Mouse (Mus musculus): ENCODE data around the gene Siah2.

Gene Siah2

DNA sequence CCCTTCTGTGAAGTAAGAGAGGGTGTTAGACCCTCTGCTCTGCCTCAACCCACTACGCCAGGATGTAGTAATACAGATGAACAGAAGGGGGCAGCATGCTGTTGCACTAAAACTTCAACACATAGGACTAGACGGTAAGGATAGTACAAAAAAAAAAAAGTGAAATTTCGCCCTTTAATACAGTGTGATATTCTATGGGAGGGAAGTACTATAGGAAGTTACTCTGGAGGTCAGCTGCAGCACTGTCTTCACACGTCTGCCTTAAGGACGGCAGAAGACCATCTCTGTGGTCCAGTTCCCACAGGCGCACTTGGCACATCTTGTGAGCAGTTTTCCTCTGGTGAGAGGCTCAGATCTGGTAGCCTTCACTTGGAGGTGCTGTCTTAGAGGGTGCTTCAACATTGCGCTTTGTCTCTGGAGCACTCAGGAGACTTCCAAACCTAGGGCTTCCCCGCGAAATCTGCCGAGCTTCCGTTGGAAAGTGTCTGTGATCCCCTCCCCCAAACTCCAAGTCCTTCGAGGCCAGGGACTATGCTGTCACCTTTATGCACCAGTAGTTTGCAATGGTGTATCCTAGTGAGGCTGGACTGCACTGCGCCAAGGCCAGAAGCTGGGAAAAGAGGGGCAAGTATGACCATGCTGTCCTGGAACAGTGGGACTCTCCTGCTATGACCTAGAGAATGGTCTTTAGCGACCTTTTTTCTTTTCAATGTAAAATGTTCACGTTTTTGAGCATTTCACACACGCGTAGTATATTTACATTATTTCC lies 36.7 kb downstream of the Siah2 start:
- peak; percentile 42 for DNase-seq

DNA sequence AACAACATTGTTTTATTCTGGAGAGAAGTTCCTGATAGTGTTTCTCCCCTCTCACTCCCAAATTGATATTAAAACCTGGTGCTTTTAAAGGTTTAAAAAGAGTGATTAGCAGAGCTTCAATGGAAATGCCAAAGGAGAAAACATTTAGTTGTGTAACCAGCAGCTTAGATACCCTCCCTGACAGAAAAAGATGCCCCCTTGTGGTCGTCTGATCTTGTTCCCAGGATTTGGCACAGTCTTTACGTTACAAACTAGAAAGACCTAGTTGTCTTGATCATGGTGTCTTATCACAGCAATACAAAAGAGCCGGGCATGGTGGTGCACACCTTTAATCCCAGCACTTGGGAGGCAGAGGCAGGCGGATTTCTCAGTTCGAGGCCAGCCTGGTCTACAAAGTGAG lies 38.3 kb downstream of the Siah2 start:
- no peak for DNase-seq

GRCm38 (mm10) chr3:58650328-58650727 lies 41.9 kb downstream of the Siah2 start:
- DNase-seq, result no peak

DNA sequence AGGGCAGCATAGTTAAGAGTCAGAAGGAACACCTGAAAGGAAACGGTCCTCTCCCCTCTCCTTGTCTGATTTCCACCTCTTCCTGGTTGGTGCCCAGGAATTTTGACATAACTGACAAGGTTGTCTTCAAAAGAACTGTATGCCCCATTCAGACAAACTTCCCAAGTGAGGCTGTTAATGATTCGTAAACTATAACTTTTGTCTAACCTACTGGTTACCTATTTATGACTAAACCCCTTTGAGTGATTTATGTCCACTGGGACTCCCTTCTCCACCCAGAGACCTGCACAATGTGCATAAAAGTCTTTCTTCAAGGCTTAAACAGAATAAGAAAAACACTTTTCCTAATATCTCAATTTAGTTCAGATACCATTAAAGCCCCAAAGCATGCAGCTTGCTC lies 45.0 kb downstream of the Siah2 start:
- no peak for DNase-seq

GRCm38 (mm10) chr3:58646180-58646579 lies 46.0 kb downstream of the Siah2 start:
- no peak for DNase-seq

DNA sequence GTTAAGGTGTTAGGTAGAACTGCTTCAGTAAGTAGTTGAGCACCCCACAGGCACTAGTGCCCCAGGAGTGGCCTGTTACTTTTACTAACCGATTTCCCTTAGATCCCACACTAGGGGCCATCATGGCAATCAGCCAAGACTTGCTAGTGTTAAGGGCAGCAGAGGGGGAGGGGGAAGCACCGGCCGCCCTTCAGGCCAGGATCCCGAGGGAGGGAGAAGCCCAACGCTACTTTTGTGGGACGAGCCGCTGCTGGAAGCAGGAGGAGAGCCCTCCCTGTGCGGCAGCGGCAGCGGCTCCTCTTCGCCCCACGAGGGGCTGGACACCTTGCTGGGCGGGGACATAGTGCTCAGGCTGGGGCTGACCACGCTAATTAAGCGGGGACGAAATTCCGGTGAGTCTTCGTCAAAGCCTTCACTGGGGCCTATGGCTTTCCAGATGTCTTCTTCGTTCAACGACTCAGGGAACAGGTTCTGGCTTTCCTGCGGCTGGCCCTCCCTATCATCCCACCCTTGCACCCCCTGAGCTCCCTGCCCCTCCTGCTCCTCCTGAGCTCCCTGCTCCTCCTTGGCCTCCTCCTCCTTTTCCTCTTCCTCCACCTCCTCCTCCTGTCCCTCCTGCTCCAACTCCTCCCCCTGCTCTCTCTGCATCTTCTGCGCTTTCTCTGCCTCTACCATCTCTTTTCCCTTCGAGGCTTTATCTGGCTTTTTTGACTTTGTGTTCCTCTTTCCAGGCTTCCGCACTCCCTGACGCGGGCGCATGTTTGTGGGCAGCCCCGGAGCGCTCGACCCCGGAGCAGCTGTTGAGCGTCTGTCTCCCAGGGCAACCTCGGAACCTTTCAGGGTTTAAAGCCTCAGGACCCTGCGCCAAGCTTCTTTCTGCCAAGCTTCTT lies 55.5 kb downstream of the Siah2 start, which contains the start of gene Erich6:
Gene Erich6, minus strand, starts transcription at position 802 of the 890 bp plus-strand sequence.
- peak; percentile 33 for DNase-seq

DNA sequence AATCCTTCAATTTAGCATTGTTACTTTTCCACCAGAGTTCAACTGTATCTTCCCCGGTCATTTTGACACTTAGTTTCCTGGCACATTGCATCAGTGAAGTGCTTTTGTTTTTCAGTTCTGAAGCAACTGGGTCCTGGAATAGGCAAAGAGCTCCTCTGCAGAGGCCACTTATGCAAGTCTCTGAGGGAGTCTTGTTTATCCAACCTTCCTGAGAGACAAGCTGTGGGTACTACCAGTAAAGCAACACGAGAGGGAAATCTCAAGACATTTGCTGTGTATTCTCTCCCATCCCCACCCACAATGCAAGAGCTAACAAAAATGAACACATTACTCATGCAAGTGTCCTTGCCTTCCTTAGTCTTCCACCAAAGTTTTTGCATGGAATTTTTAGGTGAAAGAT lies 60.5 kb downstream of the Siah2 start:
- DNase-seq, result no peak

DNA sequence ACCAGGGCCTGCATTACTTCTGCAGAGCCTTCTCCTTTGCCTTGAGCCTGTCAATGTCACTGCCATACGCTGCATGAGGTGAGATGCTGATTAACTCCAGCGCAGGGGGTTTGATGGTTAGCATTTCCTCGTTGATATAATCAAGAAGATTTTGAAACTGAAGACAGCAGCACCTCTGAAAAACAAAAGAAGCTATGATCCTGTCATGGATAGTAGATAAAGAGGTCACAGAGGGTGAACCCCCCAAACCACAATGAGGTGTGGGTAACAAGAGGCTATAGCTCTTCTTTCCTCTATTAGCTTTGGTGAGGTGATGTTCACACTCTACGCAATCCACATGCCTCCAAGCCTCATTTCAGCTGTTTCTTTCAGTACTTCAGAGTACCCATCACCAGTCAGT lies 67.2 kb downstream of the Siah2 start:
- DNase-seq, result no peak

Data from right cerebral cortex, postnatal 25 days (tissue).